Mouse (Mus musculus): ENCODE measurements at regions not wholly inside any gene's neighbourhood (a gene's known extent, or its start where the extent isn't known, plus 50 kb on each side); places are given as distances from the start of the nearest gene placed in this dataset.

DNA sequence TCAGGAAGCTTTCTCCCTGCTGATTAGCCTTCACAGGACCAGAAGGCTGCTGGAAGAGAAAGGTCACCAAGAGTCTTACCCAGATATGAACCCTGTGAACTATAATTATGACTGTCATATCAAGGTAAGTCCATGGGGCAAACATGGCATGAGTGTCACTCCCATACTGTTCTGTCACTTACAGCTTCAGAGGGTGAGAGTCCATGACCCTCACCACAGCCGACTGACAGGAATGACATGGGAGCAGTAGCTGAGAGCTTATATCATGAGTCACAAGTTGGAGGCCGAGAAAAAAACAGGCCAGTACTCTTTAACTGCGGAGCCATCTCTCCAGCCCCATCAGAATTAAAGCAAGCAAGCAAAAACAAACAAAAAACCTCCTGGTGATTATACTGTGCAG, 117.7 kb upstream of the Neo1 start:
- DNase-seq (ENCODE audit: low spot score in 2 of 2), result no peak

DNA sequence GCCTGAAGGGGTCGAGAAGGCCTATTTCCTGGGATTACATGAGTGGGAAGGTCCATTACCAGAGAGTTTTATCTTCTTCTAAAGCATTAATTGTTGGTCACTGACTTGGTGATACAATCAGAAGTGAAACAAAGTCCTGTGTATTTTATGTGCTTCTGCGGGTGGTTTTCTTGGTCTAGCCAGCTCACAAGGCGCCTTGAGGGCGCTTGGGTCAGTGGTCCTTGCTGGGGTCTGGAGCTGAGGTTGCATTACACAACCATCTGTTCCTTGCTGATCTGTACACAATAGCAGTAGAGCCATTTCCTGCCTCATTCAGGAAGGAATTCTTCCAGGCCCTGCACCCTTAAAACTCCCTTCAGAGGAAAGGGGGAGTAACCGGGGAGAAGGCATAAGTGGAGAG, 116.9 kb upstream of the Neo1 start:
- DNase-seq (ENCODE audit: low spot score in 2 of 2), result no peak

DNA sequence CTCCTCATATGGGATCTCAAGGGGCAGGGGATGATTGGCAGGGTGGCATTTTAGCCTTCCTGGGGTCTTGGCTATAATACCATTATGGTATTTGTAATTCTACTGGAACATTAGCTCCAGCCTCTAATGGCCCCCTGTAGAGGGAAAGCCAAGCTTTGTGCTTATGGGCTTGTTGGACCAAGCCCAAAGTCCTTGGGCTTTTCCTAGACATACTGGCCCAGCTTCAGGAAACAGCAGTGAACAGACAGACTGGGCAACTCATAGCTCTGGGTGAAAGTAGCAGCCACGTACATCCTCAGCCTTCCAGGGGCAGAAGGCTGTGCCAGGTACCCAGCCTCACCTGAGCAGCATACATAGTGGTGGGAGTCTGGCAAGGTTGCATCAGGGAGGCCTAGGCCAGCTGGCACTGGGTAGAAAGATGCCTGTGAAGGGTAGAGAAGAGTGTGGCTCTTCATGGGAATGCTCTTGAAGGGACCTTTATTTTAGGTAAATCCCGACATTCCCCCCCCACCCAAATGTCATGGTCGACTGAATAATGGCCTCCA, 108.1 kb upstream of the Neo1 start:
- DNase-seq (ENCODE audit: low spot score in 2 of 2), result no peak

DNA sequence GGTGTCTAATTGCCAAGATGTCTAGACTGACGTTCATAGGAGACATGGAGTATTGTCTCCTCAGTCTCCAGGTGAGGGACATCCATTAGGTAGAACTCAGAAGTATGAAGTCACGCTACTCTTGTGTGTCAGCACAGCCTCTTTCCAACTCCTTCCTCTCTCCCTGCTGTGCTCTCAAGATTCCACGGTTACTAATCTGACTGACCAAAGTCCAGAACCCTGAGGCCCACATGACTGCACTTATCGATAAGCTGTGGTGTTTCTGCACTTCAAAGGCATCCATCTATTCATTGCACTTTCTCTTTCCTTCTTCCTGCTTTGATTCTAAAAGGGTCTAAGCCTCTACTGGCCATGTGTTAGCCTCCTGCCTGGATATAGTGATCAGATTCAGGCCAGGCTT, 107.4 kb upstream of the Neo1 start:
- no peak for DNase-seq (ENCODE audit: low spot score in 2 of 2)

DNA sequence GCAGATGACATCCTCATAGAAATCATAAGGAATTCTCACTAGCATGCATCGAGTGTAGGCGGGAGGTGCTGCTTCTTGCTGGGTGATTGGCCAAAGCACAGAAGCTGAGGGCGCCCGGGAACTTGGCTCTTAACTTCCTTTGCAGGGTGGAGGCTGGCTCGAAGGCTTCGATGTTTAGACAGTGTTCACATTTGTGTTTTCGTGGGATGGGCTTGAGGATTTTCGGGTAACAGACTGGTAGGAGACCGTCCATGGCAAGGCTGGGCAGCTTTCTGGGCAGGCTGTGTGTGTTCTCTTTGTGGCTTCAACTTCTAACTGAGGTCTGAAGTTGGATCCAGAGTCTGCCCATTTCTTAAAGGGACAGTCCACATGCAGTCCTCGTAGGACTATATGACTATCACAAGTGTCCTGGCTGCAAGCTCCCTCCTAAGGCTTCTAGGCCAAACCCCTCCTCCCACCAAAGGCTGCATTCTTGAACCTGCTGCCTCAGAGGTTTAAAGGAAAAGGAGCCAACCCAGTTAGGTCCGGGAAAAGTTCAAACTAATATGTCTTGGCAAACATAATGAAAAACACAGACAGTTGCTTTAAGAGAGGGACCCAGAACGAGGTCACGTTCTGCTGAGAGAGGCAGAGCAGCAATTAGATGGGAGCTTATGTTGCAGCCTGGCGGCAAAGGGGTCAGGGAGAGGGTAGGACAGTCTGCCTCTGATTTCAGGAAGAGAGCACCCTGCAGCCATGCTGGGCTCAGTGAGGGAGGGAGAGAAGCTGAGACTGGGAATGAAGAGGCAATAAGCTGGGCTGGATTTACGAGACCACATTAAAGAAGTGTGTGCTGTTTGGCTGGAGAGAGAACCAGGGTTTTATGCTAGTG, 98.2 kb upstream of the Neo1 start:
- DNase-seq (ENCODE audit: low spot score in 2 of 2), result no peak

DNA sequence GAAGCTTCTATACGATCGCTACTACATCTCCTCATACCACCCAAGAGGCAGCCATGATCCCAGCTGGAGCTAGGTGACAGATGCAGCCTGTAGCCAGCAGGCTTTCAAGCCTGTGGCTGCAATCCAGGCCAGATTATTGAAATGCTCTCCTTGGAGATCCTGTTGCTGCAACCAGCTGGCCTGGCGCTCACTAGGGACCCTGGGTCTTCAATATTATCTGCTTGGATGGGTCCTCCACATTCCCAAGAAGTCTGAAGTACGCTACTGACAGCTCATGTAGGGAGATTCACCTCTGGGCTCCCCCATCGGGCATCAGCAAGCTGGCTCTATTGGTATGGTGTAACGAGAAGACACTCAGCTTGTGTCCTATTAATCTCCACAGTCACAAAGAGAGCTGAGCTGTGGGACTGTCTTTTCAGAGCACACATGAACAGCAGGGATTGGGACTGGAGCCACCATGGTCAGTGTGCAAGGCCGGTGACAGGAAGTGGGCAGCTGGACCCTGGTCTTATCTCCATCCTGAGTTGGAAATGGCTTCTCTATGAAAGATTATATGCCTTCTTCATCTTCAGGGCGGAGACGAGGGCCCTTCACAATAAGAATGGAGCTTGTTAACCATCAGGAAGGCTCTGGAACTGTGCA, 93.6 kb upstream of the Neo1 start:
- no peak for DNase-seq (ENCODE audit: low spot score in 2 of 2)

DNA sequence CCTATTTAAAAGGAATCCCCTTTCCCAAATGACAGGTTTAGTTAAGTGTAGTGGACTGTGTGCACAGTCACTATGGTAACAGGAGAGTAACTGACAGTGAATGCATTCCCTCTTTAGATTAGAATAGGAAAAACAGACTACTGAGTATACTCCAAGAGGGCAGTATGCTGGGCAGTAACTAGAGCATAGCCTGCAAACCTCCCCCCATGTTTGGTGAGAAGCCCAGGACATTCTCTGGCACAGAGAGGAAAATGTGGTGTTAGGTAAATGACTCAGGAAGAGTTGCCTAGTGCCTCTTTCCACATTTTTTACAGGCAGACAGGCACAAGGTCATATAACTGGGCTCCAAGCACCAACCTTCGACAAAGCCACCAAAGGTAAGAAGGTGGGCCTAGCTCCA, 93.0 kb upstream of the Neo1 start:
- no peak for DNase-seq (ENCODE audit: low spot score in 2 of 2)

DNA sequence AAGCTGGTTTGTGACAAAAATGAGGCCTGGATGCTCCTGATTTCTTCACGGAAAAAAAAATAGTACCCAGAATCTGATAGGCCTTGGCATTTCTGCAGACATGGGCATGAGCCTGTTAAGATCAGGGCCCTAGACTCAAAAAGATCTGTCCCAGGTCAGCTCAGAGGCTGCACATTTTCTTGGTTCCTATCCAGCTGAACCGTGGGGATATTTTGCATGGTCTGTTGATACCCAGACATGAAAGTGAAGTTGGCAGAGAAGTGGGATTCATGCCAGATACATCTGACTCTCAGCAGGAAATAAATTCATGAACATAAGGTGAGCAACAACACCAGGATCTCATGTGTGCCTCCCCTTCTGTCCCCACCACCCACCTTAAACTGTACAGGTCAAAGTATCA, 91.8 kb upstream of the Neo1 start:
- no peak for DNase-seq (ENCODE audit: low spot score in 2 of 2)

DNA sequence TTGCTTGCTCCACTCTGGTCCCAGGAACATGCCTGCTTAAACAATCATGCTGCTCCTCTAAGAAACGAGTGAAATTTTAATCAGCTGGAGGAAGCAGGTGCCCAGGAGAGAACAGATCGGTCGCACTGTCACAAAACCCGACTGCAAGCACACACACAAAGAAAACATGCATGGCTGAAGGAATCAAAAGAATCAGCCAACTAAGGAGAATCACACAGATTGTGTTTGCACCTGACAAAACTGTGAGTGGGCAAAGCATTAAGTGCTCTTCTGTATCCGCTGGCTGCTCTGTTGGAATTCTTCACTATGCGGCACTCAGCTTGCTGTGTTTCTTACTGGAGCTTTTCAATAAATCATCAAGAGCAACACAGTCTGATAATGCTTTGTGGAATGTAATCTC, 89.6 kb upstream of the Neo1 start:
- no peak for DNase-seq (ENCODE audit: low spot score in 2 of 2)

DNA sequence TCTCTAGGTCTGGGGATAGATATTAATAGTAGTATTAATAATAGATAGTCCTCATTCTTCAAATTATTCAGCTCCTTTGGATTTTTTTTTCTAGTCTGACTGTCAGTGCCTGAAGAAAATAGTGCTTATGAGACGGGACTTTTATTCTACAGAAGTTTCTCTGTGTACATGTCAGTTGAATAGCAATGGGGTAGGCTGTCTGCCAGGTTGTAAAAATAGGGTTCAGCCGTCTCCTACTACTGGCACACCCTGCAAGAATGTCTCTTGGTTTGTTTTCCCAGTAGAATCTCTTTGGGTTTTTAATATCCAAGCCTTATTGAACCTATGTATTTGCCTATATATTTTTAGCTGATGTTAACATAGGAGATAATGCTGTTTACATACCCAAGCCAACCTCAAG, 80.3 kb upstream of the Neo1 start:
- DNase-seq (ENCODE audit: low spot score in 2 of 2), result no peak

DNA sequence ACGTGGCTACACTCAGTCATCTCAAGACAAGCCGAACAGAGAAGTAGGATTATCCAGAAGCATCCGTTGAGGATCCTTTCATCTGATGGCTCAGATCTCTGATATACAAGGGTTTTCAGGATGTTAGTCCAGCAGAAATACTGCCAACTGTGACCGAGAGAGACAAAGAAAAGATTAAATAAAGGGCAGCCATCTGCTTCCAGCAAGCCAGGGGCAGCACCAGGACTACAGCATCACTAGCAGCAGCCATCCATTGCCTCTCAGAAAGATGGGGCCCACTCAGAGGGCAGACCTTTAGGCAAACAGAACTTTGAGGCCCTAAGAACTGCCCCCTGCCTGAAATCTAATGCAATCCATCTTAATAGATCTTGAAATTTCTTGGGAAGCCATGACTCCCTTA, 77.6 kb upstream of the Neo1 start:
- DNase-seq (ENCODE audit: low spot score in 2 of 2), result no peak

DNA sequence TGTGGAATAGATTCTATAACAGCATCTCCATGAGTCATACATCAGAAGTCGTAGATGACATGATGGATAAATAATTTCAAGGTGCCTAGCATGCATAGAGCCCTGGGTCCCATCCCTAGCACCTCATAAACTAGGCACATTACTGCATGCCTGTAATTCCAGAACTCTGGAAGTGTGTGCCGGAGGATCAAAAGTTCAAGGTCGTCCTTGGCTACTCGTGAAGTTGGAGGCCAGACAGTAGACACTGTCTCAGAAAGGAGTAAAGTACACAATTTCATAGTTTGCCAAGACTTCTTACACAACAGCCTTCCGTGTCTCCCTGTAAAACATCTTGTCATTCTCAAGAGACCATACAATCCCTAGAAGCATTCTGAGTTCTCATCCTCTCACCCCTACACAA, 63.5 kb upstream of the Neo1 start:
- DNase-seq (ENCODE audit: low spot score in 2 of 2), result no peak

DNA sequence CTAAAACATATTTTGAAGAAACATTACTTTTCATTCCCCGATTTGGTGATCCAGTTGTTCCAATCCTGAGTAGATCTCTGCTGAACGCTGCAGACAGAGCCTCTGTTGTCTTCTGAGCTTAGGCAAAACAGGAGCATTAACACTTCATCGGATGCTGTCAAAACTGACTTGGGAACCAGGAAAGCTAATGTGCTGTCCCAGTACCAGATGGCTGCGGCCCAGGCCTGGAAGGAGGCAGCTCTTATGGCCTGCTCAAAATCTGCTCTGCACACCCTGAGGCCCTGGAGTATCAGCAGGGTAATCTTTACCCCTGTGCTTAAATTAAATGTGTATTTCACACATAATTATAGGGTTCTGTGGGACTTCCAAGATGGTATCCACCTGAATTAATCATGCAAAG, 61.3 kb upstream of the Neo1 start:
- DNase-seq (ENCODE audit: low spot score in 2 of 2), result no peak

DNA sequence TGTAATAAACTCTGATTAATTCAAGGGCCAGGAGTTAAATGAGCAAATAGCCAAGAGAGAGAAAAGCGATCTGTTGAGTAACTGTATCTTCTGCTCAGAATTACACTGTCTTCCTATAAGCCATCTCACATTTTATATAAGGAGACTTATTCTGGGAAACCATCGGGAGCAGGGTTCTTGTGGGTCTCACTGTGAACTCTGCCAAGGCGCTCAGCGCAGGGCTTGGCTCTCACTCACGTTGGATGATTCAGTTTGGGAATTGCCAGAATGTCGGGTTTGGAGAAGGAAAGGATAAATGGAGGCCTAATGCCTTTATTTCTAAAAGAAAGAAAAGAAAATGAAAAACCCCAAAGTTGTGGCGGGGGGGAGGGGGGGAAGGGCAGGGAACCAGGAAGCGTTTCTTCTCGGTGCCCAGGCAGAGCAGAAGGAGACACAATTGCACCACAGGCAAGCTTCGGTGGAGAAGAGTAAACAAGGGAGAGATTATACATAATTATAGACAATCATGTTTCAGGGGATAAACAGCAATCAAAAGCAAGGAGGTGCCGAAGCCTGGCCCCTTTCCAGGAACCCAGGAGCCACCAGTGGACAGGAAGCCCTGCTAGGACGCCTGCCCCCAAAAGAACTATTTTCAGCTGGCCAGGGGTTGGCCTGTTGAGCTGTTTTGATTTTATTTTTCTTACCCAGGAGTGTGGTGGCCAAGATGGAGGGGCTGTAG, 60.5 kb upstream of the Neo1 start:
- DNase-seq (ENCODE audit: low spot score in 2 of 2), result no peak

DNA sequence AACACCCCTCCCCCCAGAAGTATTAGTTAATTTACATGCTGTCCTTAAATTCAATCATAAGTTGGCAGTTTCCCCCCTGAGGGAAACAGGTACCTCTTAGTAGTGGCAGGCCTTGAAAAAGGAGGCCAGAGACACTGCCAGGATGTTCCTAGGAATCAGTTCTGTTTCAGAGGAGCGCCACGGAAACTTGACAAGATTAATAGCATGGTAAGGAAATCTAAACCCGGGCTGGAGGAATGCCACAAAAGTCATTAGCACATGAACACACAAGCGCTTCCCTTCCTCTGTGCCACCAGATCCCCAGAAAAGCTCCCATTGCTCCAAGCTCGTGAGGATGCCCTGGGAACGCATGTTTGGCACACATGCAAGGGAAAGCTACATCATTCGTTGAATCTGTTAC, 59.4 kb upstream of the Neo1 start:
- no peak for DNase-seq (ENCODE audit: low spot score in 2 of 2)

DNA sequence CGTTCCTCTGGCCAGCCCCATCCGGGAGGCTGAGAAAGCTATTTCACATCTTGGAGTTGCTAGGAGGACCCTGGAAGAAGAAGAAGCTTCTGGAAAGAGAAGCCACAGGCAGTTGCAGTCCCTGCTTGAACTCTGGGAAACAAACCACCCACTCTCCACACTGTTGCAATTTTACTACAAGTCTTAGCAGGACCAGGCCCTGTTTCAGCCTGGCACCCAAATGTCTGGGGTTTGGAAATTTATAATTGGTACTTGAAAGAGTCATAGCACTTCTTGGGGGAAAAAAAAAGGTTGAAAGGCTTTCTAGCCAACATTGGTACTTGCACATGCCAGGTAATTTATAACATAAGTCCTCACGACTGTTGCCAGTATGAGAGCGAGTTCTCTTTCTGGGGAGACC, 57.9 kb upstream of the Neo1 start:
- no peak for DNase-seq (ENCODE audit: low spot score in 2 of 2)

DNA sequence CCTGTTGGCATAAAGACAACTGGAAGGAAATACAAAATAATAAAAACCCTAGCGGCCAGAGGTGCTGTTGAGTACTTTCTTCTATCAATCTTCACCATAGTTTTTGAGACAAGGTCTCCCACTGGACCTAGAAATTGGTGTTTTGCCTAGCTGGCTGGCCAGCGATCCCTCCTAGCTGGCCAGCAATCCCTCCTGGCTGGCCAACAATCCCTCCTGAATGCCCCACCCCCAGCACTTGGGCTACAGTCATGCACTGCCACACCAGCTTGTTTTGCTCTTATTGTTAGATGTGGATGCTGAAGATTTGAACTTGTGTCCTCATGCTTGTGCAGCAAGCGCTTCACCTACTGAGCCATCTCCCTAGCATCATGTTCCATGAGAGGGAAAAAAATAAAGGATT, 54.9 kb upstream of the Neo1 start:
- no peak for DNase-seq (ENCODE audit: low spot score in 2 of 2)

DNA sequence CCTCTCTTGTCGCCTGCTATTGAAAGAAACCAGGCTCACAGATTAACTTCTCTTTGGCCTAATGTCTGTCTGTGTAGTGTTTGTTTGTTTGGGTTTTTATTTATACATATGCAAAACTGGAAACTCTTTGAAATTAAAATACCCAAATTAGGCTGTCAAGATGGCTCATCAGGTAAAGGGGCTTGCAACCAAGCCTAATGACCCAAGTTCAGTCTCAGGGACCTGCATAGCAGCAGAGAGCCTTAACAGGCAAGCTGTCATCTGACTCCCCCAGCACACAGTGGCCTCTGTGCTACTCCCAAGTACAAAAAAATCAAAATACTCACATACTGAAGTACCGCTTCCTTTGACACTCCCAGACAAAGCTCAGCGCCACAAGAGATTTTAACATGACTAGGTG, 51.5 kb upstream of the Neo1 start:
- no peak for DNase-seq (ENCODE audit: low spot score in 2 of 2)

DNA sequence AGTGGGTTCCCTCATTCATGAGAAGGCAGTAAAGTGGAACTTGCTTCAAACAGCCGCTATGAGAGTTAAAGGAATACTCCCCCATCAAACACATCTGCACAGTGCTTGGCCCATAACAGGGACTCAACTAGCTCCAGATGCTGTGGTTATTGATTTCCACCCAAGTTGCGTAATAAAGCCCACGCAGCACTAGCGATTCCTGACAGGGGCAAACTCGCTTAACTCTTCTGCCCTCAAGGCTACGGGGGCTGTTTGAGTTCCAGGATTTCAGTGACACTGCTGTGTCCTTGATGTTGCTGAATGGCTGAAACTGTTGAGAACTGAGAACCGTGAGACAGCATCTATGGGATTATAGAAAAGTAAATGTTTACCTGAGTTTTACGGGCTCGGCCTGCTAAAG, 50.9 kb upstream of the Neo1 start:
- no peak for DNase-seq (ENCODE audit: low spot score in 2 of 2)

DNA sequence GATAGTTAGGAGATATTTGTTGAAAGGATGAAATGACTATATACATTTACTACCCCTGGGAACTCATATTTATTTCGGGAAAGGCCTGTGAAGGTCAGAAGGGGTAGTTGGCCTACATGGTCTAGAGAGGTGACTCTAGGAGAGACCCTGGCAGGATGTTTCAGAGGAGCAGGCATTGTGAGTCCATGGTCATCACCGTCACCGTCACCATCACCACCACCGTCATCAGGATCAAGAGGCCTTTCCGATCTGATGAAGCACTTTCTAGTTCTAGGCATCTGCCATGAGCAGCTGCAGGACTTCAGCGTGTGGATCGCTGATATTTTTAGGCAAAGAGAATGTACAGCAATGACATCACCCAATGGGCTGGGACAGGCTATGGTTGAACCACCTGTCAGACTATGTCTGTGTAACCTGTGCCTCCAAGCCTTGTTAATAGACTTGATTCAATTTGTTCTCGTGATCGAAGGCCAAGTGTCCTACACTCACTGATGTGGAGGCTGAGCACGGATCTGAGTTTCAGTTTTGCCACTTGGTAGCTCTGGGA, 50.4 kb upstream of the Neo1 start:
- DNase-seq (ENCODE audit: low spot score in 2 of 2), result no peak
